Mouse (Mus musculus) thymus, adult 2 months (tissue): ENCODE data around the gene Pitx1.

ENCODE experiments used
- CTCF ChIP-seq: fragments of 200-500 bp; IDR thresholded peaks from 2 replicates; pipeline ENCODE4 v1.5.1; 2012; ENCODE audit warnings: mild to moderate bottlenecking, control low read depth, low read length, moderate library complexity, borderline replicate concordance; ENCODE audit not compliant: control insufficient read depth, poor library complexity, insufficient read depth; ENCODE audit errors: extremely low read depth
- POLR2A ChIP-seq: fragments of 200-500 bp; IDR thresholded peaks from 2 replicates; pipeline ENCODE4 v1.6.1; 2012; ENCODE audit warnings: mild to moderate bottlenecking, low read length, control low read depth, moderate library complexity; ENCODE audit not compliant: control insufficient read depth, poor library complexity, insufficient read depth; ENCODE audit errors: extremely low read depth

DNA sequence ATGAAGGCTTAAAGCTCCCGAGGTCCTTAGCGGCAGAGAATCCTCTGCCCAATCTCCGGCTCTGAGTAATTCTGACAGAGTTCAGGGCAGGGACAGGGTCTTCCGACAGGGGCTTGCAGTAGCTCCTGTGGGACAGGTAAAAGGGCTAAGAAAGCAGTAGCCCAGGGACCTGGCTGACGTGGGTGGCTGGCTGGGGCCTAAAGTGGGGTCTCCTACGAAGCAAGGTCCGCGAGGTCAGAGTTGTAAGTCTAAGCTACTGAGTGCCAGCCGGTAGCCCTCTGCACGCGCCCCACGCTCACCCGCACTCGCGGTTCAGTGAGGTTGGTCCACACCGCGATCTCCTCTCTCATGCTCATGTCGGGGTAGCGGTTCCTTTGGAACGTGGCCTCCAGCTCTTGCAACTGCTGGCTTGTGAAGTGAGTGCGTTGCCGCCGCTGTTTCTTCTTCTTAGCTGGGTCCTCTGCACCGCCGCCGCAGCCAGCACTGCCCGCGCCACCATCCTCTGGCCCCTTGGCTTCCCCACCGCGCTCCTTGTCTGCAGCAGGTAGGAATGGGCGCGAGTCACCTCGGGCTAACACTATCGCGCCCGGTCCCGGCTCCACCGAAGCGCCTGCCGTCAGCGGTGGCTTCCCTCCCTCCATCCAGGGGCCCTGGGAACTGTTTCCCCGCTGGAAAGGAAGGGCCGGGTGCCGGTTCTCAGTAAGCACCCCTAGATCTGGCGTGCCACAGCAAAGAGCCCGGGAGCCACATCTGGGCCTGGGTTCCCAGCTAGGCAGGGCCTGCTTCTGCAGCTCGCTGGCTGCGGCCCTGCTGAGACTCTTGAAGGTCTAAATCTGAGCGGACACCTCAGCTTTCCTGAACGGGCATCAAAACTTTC lies 7.6 kb downstream of the Pitx1 start:
- TF ChIP-seq CTCF (no peak), POLR2A (no peak)
